Mouse (Mus musculus): ENCODE results near the gene Fam76b. TPM values are rescaled to one million over a fixed set of nuclear protein-coding genes. Genes with fewer than 3 reads are reported as not detected.

Gene Fam76b
- total RNA-seq, 2 experiments from 2014 or later, result 4.9 to 5.3 TPM

DNA sequence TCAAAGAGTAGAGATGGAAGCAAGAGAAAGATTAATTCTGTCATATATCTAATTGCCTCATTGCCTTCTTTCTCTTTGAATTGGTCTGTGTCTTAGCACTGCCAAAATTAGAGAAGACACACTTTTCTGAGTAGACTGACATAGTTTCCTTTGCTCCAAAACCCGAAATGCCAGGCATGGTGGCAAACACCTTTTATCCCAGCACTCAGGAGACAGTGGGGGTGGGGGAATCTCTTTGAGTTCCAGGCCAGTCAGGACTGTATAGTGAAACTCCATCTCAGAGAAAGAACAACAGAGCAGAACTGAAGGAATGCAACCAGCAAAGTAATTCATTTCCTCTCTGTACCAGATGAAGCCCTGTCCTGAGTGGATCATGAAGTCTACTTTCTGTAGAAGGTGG is 53.2 kb downstream of the Fam76b start:
- no peak for DNase-seq
- no peak overlapping the region for H3K4me3 ChIP-seq
- no peak overlapping the region for H3K27ac ChIP-seq
- intact Hi-C loops (cut with DNase I), result no loop called here
- TF ChIP-seq CTCF (IDR thresholded peaks at IDR 0.05), result no peak

DNA sequence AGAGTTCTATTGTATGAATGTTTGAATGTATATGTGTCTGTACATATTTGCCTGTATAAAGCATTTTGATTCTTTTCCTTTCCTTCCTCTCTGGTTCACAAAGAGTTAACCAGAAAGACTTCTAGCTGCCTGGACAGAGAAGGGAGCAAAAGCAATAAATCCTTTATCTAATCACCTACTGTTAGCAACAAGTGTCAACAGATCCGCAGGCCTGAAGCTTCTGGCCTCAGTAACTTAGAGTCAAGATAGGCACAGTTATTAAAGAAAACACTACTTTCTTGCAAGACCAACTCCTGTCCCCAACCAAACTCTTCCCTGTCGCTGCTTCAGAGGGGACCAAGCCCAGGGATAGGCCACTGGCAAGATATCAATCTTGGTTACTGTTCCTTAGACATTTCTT is 55.0 kb downstream of the Fam76b start:
- TF ChIP-seq CTCF (IDR thresholded peaks at IDR 0.05), result no peak
- intact Hi-C loops (cut with DNase I), result no loop called here
- no peak for DNase-seq
- Histone ChIP-seq H3K27ac (no peak overlapping the region), H3K4me3 (no peak overlapping the region)

DNA sequence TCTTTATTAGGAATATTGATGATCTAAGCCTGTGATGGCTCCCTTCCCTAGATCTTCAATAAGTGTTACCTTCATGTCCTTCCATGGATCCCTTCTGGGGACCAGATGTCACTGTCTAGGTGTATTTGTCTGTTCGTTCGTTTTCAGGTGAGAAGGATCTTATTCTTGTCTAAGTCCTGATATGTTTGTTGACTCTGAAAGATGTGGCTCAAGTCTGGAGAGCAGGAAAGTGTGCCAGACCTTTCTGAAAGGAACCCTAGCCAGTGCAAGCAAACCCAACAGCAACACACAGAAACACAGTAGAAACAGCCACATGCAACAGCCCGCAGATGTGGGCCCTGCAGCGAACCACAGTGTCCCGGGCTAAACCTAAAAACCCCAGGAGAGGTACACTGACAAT is 61.5 kb downstream of the Fam76b start:
- no peak for DNase-seq
- no peak overlapping the region for H3K27ac ChIP-seq
- intact Hi-C loops (cut with DNase I), result loop anchor here (1.0 to 5.0 kb wide), 2 partner anchors 388 to 453 kb away; partner anchors contain the start of gene Sesn3
- no peak for TF ChIP-seq CTCF (IDR thresholded peaks at IDR 0.05)
- no peak overlapping the region for H3K4me3 ChIP-seq

DNA sequence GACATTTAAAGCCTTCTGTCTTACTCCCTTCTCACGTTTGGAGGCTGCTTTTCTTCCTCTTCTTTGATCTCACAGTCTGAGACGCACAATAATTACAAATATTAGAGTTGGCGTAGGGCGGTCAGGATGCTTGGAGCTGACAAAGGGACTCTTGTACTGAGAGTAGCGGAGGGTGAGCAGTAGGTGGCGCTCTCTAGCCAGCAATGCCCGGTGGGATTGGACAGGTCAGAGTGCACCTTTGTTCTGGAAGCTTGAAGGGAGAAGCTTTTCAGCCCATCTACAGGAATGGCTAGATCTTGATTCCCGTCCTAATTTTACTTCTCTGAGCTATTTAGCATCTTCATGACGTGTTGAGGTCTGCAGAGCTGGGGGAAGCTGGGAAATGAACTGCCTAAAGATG is 62.1 kb downstream of the Fam76b start:
- peak; percentile 83 for DNase-seq
- no peak; the same call in 1 of the 2 replicates for TF ChIP-seq CTCF (IDR thresholded peaks at IDR 0.05)
- no peak overlapping the region for H3K27ac ChIP-seq
- H3K4me3 ChIP-seq, result no peak overlapping the region
- intact Hi-C loops (cut with DNase I), result loop anchor here (1.0 to 5.0 kb wide), 2 partner anchors 388 to 453 kb away; partner anchors contain the start of gene Sesn3

DNA sequence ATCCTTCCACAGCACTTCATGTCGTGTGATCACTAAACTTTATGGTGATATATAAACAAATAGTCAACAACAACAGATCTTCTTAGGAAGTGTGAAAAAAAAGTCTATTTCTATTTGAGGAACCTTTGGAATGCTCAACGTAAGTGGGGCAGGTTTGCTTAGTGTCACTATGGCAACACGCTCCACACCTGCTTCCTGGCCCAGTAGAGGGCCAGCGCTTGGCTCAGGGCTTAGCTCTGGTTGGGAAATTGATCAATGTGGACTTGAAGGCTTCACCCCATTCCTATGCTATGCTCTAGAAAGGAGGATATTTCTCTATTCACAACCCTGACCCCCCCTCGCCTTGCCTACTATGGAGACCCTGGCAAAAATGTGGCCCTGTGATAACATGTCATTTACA is 62.7 kb downstream of the Fam76b start:
- intact Hi-C loops (cut with DNase I), result no loop called here

DNA sequence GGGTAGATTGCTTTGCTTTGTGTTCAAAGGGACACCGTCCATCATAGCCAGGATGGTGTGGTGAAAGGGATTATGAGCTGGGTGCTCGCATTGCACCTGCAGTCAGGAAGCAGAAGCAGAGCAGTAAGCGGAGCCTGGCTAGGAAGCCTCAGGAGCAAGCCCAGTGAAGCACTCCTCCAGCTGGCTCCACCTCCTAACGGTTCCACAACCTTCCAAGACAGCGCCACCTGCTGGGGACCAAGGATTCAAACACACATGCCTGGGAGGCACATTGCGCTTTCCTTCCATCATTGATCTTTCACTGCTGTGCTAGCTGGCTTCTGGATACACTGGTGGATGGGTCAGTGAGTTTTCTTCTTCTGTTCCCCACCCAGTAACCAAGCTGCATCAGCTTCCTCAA is 64.4 kb downstream of the Fam76b start:
- intact Hi-C loops (cut with DNase I), result no loop called here
- TF ChIP-seq CTCF (IDR thresholded peaks at IDR 0.05), result peak; percentile 16; the same call in 1 of the 2 replicates
- no peak for DNase-seq
- no peak overlapping the region for H3K27ac ChIP-seq
- H3K4me3 ChIP-seq, result no peak overlapping the region

More for the DNA sequence above, 62.7 kb downstream of the Fam76b start:
- DNase-seq, result no peak
- Histone ChIP-seq H3K4me3 (no peak overlapping the region), H3K27ac (no peak overlapping the region)
- no peak for TF ChIP-seq CTCF (IDR thresholded peaks at IDR 0.05)

DNA sequence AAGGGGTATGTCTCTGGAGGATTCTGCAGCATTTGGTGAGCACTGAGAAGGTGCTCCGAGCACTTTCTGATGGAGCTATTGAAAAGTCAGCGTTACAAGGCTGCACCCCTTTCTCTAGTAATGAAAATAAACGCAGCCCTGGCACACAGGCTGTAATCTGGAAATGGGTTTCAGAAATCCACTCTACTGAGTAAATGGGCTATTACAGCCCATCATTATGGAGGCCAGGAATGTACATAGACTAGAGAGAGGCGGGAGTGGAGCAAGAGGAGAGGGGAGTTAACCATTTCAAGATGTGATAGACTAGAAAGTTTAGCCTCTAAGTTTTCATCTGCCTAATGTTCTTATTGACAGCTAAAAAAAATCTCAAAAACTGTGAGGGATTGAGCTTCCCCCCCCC is 65.5 kb downstream of the Fam76b start:
- H3K4me3 ChIP-seq, result no peak overlapping the region
- TF ChIP-seq CTCF (IDR thresholded peaks at IDR 0.05), result no peak
- no peak for DNase-seq
- no peak overlapping the region for H3K27ac ChIP-seq
- intact Hi-C loops (cut with DNase I), result no loop called here

DNA sequence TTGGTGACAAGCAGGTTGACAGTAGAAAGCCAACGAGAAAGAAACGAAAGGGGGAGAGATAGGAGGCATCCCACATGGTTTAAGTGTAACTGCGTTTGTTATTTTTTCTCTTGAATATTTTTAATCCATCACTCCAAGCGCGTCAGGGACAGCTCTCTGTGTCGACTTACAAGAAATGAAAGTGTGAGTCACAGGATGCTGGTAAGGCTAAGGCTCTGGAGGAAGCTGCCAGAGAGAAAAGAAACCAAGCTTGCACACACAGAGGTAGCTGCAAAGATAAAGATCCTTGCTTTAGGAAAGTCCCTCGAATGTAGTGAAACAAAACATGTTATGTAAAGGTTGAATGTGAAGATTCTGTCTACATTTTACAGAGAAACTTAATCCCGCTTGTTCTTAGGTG is 67.0 kb downstream of the Fam76b start:
- no peak for DNase-seq
- intact Hi-C loops (cut with DNase I), result no loop called here
- Histone ChIP-seq H3K4me3 (no peak overlapping the region), H3K27ac (no peak overlapping the region)
- no peak for TF ChIP-seq CTCF (IDR thresholded peaks at IDR 0.05)

DNA sequence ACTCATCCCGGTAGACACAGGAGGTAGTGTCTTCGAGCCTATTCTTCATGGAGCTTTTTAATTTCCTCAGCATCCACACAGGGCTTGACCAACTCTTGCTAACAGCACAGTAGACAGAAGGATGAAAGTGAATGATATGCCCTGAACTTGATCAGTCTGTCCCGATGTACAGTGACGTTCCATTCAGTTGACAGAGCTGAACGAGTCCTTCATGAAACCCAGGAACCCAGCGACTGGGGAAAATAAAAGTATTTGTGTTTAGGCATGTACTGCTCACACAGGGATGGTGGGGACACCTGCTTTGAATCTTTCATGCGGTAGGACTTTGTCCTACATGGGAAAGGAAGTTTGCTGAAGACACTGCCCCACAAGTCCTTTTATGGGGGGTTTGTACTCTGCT is 67.4 kb downstream of the Fam76b start:
- no peak for TF ChIP-seq CTCF (IDR thresholded peaks at IDR 0.05)
- Histone ChIP-seq H3K27ac (no peak overlapping the region), H3K4me3 (no peak overlapping the region)
- no peak for DNase-seq
- intact Hi-C loops (cut with DNase I), result no loop called here

DNA sequence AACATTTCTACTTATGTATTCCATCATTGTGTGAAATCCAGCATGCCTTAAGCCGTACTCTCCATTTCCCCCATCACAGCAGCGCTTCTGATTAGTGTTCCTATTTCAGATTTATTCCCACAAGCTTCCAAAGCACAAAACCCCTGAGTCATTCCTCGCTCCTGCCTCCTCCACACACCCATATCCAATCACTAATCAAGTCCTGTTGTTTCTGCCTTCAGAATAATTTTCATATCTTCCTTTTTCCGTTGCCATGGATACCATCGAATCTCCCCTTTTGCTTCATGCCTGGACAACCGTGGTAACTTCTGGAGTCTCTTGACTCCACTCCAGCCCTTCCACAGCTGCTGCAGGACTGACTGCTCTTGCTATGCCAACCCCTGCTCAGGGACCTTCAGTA is 68.5 kb downstream of the Fam76b start:
- no peak for DNase-seq
- intact Hi-C loops (cut with DNase I), result no loop called here
- no peak overlapping the region for H3K4me3 ChIP-seq
- no peak for TF ChIP-seq CTCF (IDR thresholded peaks at IDR 0.05)
- no peak overlapping the region for H3K27ac ChIP-seq

DNA sequence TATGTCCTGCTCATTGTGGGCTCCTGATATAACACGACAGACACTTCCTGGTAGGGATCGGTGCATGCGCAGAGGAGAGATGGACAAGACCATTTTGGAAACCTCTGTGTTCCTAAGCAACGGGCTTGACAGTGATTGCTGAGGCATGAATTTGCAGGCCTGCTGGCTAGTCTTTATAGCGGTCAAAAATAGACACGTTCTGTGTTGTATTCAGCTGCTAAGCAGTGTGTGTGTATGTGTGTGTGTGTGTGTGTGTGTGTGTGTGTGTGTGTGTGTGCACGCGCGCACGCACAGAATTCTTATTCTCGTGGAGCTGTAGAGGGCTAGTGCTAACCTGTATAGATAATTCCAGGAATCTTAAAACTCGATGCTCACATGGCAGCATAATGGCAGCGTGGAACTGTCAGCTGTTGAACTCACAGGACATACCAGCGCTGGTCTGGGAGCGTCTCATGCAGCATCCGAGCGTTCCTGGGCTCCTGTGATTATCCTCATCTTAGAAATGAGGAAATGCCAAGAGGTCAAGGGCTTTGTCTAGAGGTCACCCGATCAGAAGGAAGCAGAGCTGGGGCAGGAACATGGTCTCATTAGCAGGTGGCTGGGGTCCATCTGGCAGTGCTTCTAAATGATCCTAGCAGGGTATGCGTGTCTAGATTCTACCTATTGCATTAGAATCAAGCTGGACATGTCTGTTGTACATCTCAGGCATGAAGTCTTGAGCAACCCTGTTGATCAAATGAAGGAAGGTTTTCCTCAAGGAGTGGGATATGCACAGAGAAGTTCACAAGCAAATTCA is 71.2 kb downstream of the Fam76b start:
- Histone ChIP-seq H3K4me3 (no peak overlapping the region), H3K27ac (no peak overlapping the region)
- DNase-seq, result no peak
- no peak for TF ChIP-seq CTCF (IDR thresholded peaks at IDR 0.05)
- intact Hi-C loops (cut with DNase I), result no loop called here

DNA sequence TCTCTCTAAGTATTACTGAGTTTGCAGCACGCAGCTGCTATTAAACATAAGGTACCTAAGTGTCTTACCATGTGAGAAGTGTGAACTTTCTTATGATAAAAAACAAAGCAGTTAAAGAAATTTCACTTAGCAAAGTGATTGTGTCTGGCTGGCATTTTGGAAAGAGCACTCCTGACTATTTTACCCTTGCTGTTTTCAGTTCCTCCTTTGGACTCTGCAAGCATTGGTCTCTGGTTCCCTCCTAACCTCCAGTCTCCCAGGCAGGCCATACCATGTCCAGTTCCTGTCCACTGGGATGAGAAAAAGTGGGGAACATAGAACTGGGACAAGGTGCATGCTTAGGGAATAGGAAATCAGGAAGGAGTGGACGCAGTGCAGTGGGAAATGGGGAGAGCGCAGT is 74.5 kb downstream of the Fam76b start:
- DNase-seq, result no peak
- H3K4me3 ChIP-seq, result no peak overlapping the region
- no peak overlapping the region for H3K27ac ChIP-seq
- TF ChIP-seq CTCF (IDR thresholded peaks at IDR 0.05), result no peak
- intact Hi-C loops (cut with DNase I), result no loop called here

DNA sequence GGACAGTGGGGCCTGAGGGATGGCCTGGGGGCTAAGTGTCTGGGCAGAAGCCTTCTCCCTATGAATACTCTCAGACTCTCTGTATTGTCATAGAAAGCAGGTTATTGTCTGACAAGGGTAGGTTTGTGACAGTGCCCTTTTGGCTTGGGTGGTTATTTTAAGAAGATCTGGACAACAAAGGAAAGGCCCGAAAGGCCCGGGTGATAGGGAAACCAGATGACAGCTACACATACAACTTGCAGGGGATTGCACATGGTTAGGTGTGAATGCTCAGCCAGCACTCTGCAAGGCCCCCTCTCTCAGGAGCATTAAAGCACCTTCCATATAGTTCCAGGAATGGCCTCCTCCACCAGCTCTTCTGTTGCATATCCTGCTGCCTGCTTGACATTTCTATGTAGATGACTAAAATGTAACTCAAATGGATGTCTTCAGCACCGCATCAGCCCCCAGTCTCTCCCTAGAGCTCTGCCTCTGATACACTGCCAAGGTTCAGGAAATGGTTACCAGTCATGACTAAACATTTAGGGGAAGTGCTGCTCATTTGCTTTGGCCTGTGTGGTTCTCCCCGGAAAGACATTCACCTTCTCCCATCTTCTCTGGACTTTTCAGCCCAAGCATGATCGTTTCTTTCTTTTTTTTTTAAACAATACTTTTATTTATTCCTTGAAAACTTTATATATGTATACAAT is 76.7 kb downstream of the Fam76b start:
- no peak for DNase-seq
- Histone ChIP-seq H3K27ac (no peak overlapping the region), H3K4me3 (no peak overlapping the region)
- intact Hi-C loops (cut with DNase I), result no loop called here
- no peak for TF ChIP-seq CTCF (IDR thresholded peaks at IDR 0.05)

Other genes with a start within 250 kb of the Fam76b start
- 10 to 100 TPM; 17.7 to 20.6 TPM for gene Mtmr2, start 79.3 kb upstream of the Fam76b start, total RNA-seq (2021)
- 1 to 10 TPM; 5.7 to 7.0 TPM for gene Cep57, start 609 bp upstream of the Fam76b start, total RNA-seq (2021)

Data from gastrocnemius, adult 2 months (tissue).